Mouse (Mus musculus) lung, adult 2 months (tissue): ENCODE measurements around the gene Cbx1.

Experiments used
- CTCF ChIP-seq: fragments of 200-500 bp; IDR thresholded peaks from 2 replicates; pipeline ENCODE4 v1.5.1; 2011; ENCODE audit warnings: mild to moderate bottlenecking, low read length, control low read depth; ENCODE audit not compliant: insufficient read depth
- POLR2A ChIP-seq: fragments of 200-500 bp; IDR thresholded peaks from 2 replicates; pipeline ENCODE4 v1.6.1; 2011; ENCODE audit warnings: low read depth, mild to moderate bottlenecking, control low read depth, low read length, borderline replicate concordance; ENCODE audit errors: extremely low read depth

- no peak for TF ChIP-seq POLR2A
- no peak for TF ChIP-seq CTCF
Observed at GRCm38 (mm10) chr11:96840290-96840689, 51.4 kb downstream of the Cbx1 start.
